Mouse (Mus musculus) lung, embryonic 16.5 days (tissue): ENCODE data around the gene Omg. TPM values are rescaled to one million over a fixed set of nuclear protein-coding genes. Genes with fewer than 3 reads are reported as not detected.

Experiments used
- ATAC-seq: fragments of 200-750 bp; cut with Nextera tagmentation; 2 replicates; pipeline ENCODE4 v1.8.0; 2017; ENCODE audit warnings: low read depth, mild to moderate bottlenecking, moderate library complexity
- H3K27ac ChIP-seq: fragments of 300-500 bp; sonication (generic); 2 replicates; pipeline ENCODE4 v1.5.1; 2014; ENCODE audit warnings: mild to moderate bottlenecking, control low read depth, low read length
- H3K27me3 ChIP-seq: fragments of 300-500 bp; sonication (generic); 2 replicates; pipeline ENCODE4 v1.6.1; 2014; ENCODE audit warnings: low read depth, low read length, mixed read lengths; ENCODE audit not compliant: control insufficient read depth, insufficient read depth
- H3K36me3 ChIP-seq: fragments of 300-500 bp; sonication (generic); 2 replicates; pipeline ENCODE4 v1.6.1; 2014; ENCODE audit warnings: low read length; ENCODE audit not compliant: control insufficient read depth, insufficient read depth
- H3K4me1 ChIP-seq: fragments of 300-500 bp; sonication (generic); replicated peaks from 2 replicates; pipeline ENCODE4 v1.6.1; 2014; ENCODE audit warnings: low read length, mixed read lengths; ENCODE audit not compliant: control insufficient read depth, insufficient read depth
- H3K4me2 ChIP-seq: fragments of 300-500 bp; sonication (generic); 2 replicates; pipeline ENCODE4 v1.6.1; 2014; ENCODE audit warnings: low read depth, low read length, control low read depth
- H3K4me3 ChIP-seq: fragments of 300-500 bp; sonication (generic); 2 replicates; pipeline ENCODE4 v1.5.1; 2014; ENCODE audit warnings: mild to moderate bottlenecking, low read length, control low read depth
- H3K9ac ChIP-seq: fragments of 300-500 bp; sonication (generic); 2 replicates; pipeline ENCODE4 v1.6.1; 2014; ENCODE audit warnings: low read length, control low read depth
- H3K9me3 ChIP-seq: fragments of 300-500 bp; sonication (generic); 2 replicates; pipeline ENCODE4 v1.6.1; 2016; ENCODE audit warnings: low read length; ENCODE audit not compliant: control insufficient read depth
- WGBS: fragments of 180-500 bp; shearing (Covaris S2); extraction: QIAGEN DNeasy Blood & Tissue Kit; methylation state at CpG from one replicate; pipeline ENCODE4 v1.1.7; 2014; 5-methylcytosine and 5-hydroxymethylcytosine counted together
- polyA plus RNA-seq: library from polyadenylated mRNA; unstranded; fragments of >200 nt; fragmentation: Nextera tagmentation; extraction: Ambion mirVana; gene quantifications from 2 replicates; pipeline ENCODE4 v1.2.1, GENCODE M21; 2015

Gene Omg
- polyA plus RNA-seq, 1 experiment from 2014 or later = 0.18 TPM

DNA sequence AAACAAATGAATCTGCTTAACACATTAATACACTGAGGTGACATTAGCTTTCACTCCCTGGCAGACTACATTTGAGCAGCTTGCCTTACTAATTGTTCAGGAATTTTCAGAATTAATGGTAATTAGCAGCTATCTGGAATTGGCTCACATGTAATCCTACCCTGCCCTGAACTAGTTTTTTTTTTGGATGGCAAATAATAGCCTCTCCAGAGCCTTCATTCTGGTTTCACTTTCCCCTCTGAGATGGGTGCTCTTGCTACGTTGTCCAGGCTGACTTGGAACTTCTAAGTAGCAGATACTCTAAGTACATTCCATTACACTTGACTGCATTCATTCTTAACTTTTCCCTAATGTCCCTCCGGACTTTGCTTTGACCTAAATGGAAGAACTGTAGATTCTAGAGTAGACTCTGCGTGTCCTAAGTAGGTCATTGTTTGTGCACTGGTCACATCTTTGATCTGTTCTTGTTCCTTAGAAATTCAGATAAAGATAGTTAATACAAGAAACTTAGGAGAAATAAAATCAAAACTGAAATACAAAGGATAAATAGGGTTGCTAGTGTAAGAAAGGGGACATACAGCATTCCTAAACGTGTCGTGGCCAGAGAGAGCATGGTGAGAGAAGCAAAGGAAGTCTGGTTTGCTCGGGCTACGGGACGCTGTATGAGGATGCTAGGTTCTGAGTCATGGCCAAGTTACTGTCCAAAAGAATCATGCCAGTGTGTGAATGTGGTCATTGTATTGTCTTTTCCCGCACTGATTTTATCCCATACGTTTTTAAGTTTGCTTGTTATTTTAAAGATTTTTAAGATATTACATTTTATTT, 8.7 kb downstream of the Omg start:
- ATAC-seq = no peak
- no peak overlapping the region for H3K4me2 ChIP-seq
- H3K27ac ChIP-seq = no peak overlapping the region
- H3K9ac ChIP-seq = no peak overlapping the region
- peaks cover 4% of the 10 kb centered on the region; the same call in 1 of the 2 replicates for H3K4me1 ChIP-seq
- WGBS = 71% methylated on average over 10 of the region's 10 CpGs
- H3K4me3 ChIP-seq = no peak overlapping the region
- no peaks in the 10 kb centered on the region for H3K9me3 ChIP-seq
- H3K36me3 ChIP-seq = no peaks in the 10 kb centered on the region
- H3K27me3 ChIP-seq = no peaks in the 10 kb centered on the region

GRCm38 (mm10) chr11:79484721-79485120, 19.2 kb downstream of the Omg start:
- H3K4me2 ChIP-seq = no peak overlapping the region
- ATAC-seq = no peak
- H3K9me3 ChIP-seq = no peaks in the 10 kb centered on the region
- no peak overlapping the region for H3K4me3 ChIP-seq
- H3K27me3 ChIP-seq = no peaks in the 10 kb centered on the region
- no peak overlapping the region for H3K27ac ChIP-seq
- H3K9ac ChIP-seq = no peak overlapping the region
- H3K36me3 ChIP-seq = 0 out of 2 replicates have a peak, but pooled peaks cover 6% of the 10 kb centered on the region
- peaks cover 8% of the 10 kb centered on the region for H3K4me1 ChIP-seq

DNA sequence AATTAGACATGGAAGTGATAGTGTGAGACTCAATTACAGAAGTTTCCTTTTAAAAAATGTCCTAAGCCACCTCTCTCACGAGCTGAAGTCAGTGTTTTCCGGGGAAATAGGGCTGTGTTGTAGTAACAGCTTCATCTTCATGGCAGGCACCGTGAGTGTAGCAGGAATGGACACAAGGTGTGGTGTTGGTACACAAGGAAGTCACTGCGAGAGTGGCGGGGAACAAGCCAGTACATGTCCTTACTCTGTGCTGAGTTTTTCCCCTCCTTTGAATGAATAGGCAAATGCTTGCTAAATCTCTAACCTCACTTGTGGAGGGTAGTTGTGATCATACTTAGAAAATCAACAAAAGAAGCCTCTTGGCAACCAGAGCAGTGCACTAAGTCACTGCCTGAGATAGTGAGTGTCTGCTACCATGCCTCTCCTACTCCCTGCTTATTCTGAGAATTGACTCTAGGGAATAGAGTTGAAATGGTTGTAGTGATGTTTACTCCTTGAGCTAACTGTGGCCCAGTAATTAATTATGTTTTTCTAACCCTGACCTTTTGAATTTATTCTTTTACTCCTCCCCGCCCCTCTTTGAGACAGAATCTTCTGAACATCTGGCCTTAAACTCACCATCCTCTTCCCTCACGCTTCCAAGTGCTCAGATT, 19.9 kb downstream of the Omg start:
- H3K4me2 ChIP-seq = no peak overlapping the region
- no peak overlapping the region for H3K4me3 ChIP-seq
- no peaks in the 10 kb centered on the region for H3K9me3 ChIP-seq
- no peak for ATAC-seq
- 0 out of 2 replicates have a peak, but pooled peaks cover 6% of the 10 kb centered on the region for H3K36me3 ChIP-seq
- H3K27ac ChIP-seq = no peak overlapping the region
- peaks cover 3% of the 10 kb centered on the region for H3K4me1 ChIP-seq
- 71% methylated on average over 7 of the region's 7 CpGs for WGBS
- H3K27me3 ChIP-seq = no peaks in the 10 kb centered on the region
- H3K9ac ChIP-seq = no peak overlapping the region

GRCm38 (mm10) chr11:79483392-79483791, 20.5 kb downstream of the Omg start:
- Histone ChIP-seq H3K4me1 (no peaks in the 10 kb centered on the region), H3K27ac (no peak overlapping the region), H3K36me3 (0 out of 2 replicates have a peak, but pooled peaks cover 6% of the 10 kb centered on the region), H3K4me2 (no peak overlapping the region), H3K9ac (no peak overlapping the region), H3K27me3 (no peaks in the 10 kb centered on the region), H3K4me3 (no peak overlapping the region), H3K9me3 (no peaks in the 10 kb centered on the region)
- 54% methylated on average over 6 of the region's 6 CpGs for WGBS
- no peak for ATAC-seq

DNA sequence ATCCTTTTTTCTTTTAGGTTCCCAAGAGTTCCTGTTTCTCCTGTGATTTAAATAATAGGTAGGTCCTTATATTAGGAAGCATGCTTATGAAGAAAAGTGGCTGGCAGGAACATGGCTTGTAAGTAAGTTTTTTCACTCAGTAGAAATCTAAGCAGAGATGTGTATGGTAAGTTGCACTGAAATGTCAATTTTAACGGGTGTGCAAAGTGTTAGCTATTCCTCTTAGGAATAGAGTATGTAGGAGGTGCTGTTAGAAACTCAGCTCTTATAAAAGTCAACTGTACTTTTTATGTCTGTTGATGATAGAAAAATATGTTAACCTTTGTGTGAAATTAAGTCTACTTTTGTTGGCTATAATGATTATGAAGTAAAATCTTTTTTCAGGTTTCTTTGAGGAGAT, 35.8 kb downstream of the Omg start:
- no peaks in the 10 kb centered on the region for H3K9me3 ChIP-seq
- 60% methylated on average over 1 of the region's 1 CpGs for WGBS
- peaks cover 22% of the 10 kb centered on the region for H3K36me3 ChIP-seq

GRCm38 (mm10) chr11:79460756-79461450, 43.0 kb downstream of the Omg start:
- ATAC-seq = no peak
- no peaks in the 10 kb centered on the region for H3K4me1 ChIP-seq
- no peaks in the 10 kb centered on the region for H3K9me3 ChIP-seq
- 95% methylated on average over 3 of the region's 3 CpGs for WGBS
- H3K27ac ChIP-seq = no peak overlapping the region
- no peak overlapping the region for H3K9ac ChIP-seq
- H3K36me3 ChIP-seq = peaks cover 9% of the 10 kb centered on the region
- H3K4me2 ChIP-seq = no peak overlapping the region
- no peak overlapping the region for H3K4me3 ChIP-seq
- H3K27me3 ChIP-seq = no peaks in the 10 kb centered on the region

More for the DNA sequence above, 35.8 kb downstream of the Omg start:
- H3K27ac ChIP-seq = no peak overlapping the region
- H3K4me2 ChIP-seq = no peak overlapping the region
- no peaks in the 10 kb centered on the region for H3K27me3 ChIP-seq
- H3K4me3 ChIP-seq = no peak overlapping the region
- H3K4me1 ChIP-seq = no peaks in the 10 kb centered on the region
- no peak for ATAC-seq
- no peak overlapping the region for H3K9ac ChIP-seq

- H3K4me1 ChIP-seq = no peaks in the 10 kb centered on the region
- H3K9ac ChIP-seq = no peak overlapping the region
- peaks cover 8% of the 10 kb centered on the region for H3K36me3 ChIP-seq
- H3K27me3 ChIP-seq = no peaks in the 10 kb centered on the region
- H3K4me3 ChIP-seq = no peak overlapping the region
- no peak overlapping the region for H3K27ac ChIP-seq
- 87% methylated on average over 4 of the region's 4 CpGs for WGBS
- H3K9me3 ChIP-seq = no peaks in the 10 kb centered on the region
- ATAC-seq = no peak
- no peak overlapping the region for H3K4me2 ChIP-seq
These were observed 44.0 kb downstream of the Omg start for GRCm38 (mm10) chr11:79459846-79460245.

DNA sequence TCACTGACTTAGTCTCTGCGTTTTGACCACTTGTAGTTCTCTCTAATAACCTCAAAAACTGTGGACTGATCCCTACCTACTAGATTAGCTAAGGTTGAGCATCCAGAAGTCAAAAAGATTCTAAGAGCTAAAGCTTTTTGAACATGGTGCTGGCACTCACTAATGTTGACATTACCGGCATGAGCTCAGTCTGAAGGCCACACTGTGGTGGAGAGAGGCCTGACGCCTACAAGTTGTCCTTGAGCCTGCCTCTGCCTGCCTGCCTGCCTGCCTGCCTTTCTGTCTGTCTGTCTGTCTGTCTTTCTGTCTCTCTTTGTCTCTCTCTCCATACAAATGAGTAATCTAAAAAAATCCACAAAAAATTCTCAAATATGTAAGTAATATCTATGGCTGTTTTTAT, 46.0 kb downstream of the Omg start:
- no peak overlapping the region for H3K4me2 ChIP-seq
- no peaks in the 10 kb centered on the region for H3K27me3 ChIP-seq
- peaks cover 12% of the 10 kb centered on the region for H3K36me3 ChIP-seq
- ATAC-seq = no peak
- no peaks in the 10 kb centered on the region for H3K4me1 ChIP-seq
- H3K4me3 ChIP-seq = no peak overlapping the region
- no peak overlapping the region for H3K27ac ChIP-seq
- 64% methylated on average over 3 of the region's 3 CpGs for WGBS
- no peaks in the 10 kb centered on the region for H3K9me3 ChIP-seq
- H3K9ac ChIP-seq = no peak overlapping the region

DNA sequence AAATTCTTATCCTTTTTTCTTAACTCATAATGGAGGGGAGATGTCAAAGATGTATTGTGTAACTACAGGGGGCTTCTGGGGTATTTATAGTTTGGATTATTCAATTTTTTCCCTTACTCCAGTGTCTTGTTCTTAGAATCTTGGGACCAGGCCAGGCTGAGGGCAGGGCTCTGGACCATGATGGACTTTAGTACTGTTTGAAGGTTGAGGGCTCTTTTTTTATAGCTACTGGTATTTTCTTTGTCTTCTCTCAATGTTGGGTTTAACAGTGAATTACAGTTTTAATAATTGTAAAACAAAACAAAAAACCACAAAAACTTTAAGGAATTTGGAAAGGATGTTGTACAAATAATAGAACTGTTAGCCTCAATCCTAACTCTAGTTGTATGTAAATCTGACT, 50.9 kb downstream of the Omg start:
- H3K9ac ChIP-seq = no peak overlapping the region
- peaks cover 28% of the 10 kb centered on the region for H3K36me3 ChIP-seq
- H3K27ac ChIP-seq = no peak overlapping the region
- H3K27me3 ChIP-seq = no peaks in the 10 kb centered on the region
- no peak for ATAC-seq
- H3K4me3 ChIP-seq = no peak overlapping the region
- no peaks in the 10 kb centered on the region for H3K9me3 ChIP-seq
- H3K4me2 ChIP-seq = no peak overlapping the region
- no peaks in the 10 kb centered on the region for H3K4me1 ChIP-seq
